Mouse (Mus musculus) C2C12 (cell line): ENCODE data around the gene Auts2. TPM values are rescaled to one million over a fixed set of nuclear protein-coding genes. Genes with fewer than 3 reads are reported as not detected.

Experiments
- H3K27me3 ChIP-seq: one replicate; pipeline ENCODE4 v1.6.1; 2011; ENCODE audit not compliant: control insufficient read depth, insufficient read depth, insufficient read length
- H3K36me3 ChIP-seq: one replicate; pipeline ENCODE4 v1.6.1; 2011; ENCODE audit not compliant: control insufficient read depth, insufficient read depth
- H3K4me3 ChIP-seq: one replicate; pipeline ENCODE4 v1.5.1; 2011; ENCODE audit warnings: mild to moderate bottlenecking, control low read depth; ENCODE audit not compliant: poor library complexity, insufficient read depth, severe bottlenecking
- H3K79me2 ChIP-seq: one replicate; pipeline ENCODE4 v1.6.1; 2011; ENCODE audit not compliant: control insufficient read depth, insufficient read depth
- H3K79me3 ChIP-seq: one replicate; pipeline ENCODE4 v1.6.1; 2011; ENCODE audit warnings: low read depth, control low read depth
- H3ac ChIP-seq: one replicate; pipeline ENCODE3; 2011; ENCODE audit warnings: low read depth; ENCODE audit not compliant: control insufficient read depth, insufficient read length
- CEBPB ChIP-seq: IDR thresholded peaks from one replicate; pipeline ENCODE4 v1.6.1; 2011; ENCODE audit warnings: low read depth, mild to moderate bottlenecking, control low read depth, moderate library complexity
- CTCF ChIP-seq: IDR thresholded peaks from one replicate; pipeline ENCODE4 v1.5.1; 2011; ENCODE audit not compliant: control insufficient read depth, insufficient read depth, insufficient read length
- FOSL1 ChIP-seq: IDR thresholded peaks from one replicate; pipeline ENCODE4 v1.8.0; 2011; ENCODE audit warnings: mild to moderate bottlenecking, low read length; ENCODE audit not compliant: poor library complexity, insufficient read depth, severe bottlenecking
- MAX ChIP-seq: IDR thresholded peaks from one replicate; pipeline ENCODE4 v1.6.1; 2011; ENCODE audit warnings: mild to moderate bottlenecking, control low read depth
- MYOD1 ChIP-seq: IDR thresholded peaks from one replicate; pipeline ENCODE4 v1.6.1; 2011; ENCODE audit warnings: low read depth; ENCODE audit not compliant: control insufficient read depth, insufficient read length
- MYOG ChIP-seq: IDR thresholded peaks from one replicate; pipeline ENCODE4 v1.6.1; 2011; ENCODE audit not compliant: control insufficient read depth, insufficient read length; ENCODE audit errors: extremely low read depth
- USF1 ChIP-seq: IDR thresholded peaks from one replicate; pipeline ENCODE4 v1.6.1; 2011; ENCODE audit warnings: low read depth, mild to moderate bottlenecking, control low read depth, moderate library complexity
- polyA plus RNA-seq: library from polyadenylated mRNA; unstranded; fragments of >200 nt; fragmentation: generic; extraction: Trizol; gene quantifications from one replicate; pipeline ENCODE4 v1.2.1, GENCODE M21; 2012; ENCODE audit warnings: missing spikeins

The Auts2 gene
- polyA plus RNA-seq, 1 experiment = 8.4 TPM

GRCm38 (mm10) chr5:131743069-131743468 lies 800.1 kb downstream of the Auts2 start:
- no peak overlapping the region for H3ac ChIP-seq
- H3K79me2 ChIP-seq = no peaks in the 10 kb centered on the region
- H3K79me3 ChIP-seq = no peaks in the 10 kb centered on the region
- no peak for TF ChIP-seq USF1
- no peak for TF ChIP-seq MYOD1
- TF ChIP-seq CTCF = no peak
- TF ChIP-seq MAX = no peak
- no peak for TF ChIP-seq FOSL1
- no peaks in the 10 kb centered on the region for H3K27me3 ChIP-seq
- H3K4me3 ChIP-seq = no peak overlapping the region
- no peaks in the 10 kb centered on the region for H3K36me3 ChIP-seq

GRCm38 (mm10) chr5:131737476-131737875 lies 805.7 kb downstream of the Auts2 start:
- H3K27me3 ChIP-seq = no peaks in the 10 kb centered on the region
- no peaks in the 10 kb centered on the region for H3K36me3 ChIP-seq
- H3K4me3 ChIP-seq = no peak overlapping the region
- TF ChIP-seq USF1 = no peak
- TF ChIP-seq MAX = no peak
- no peak for TF ChIP-seq CEBPB
- no peak for TF ChIP-seq CTCF
- TF ChIP-seq MYOG = no peak
- TF ChIP-seq FOSL1 = no peak
- TF ChIP-seq MYOD1 = no peak
- no peak overlapping the region for H3ac ChIP-seq
- no peaks in the 10 kb centered on the region for H3K79me2 ChIP-seq
- no peaks in the 10 kb centered on the region for H3K79me3 ChIP-seq

- no peaks in the 10 kb centered on the region for H3K27me3 ChIP-seq
- TF ChIP-seq MAX (no peak), CTCF (no peak), MYOD1 (no peak), USF1 (no peak), FOSL1 (no peak), CEBPB (no peak)
- H3K4me3 ChIP-seq = no peak overlapping the region
- H3K79me3 ChIP-seq = no peaks in the 10 kb centered on the region
- no peaks in the 10 kb centered on the region for H3K36me3 ChIP-seq
- no peak overlapping the region for H3ac ChIP-seq
- no peaks in the 10 kb centered on the region for H3K79me2 ChIP-seq
These were observed 809.9 kb downstream of the Auts2 start for GRCm38 (mm10) chr5:131733324-131733660.

- H3K36me3 ChIP-seq = no peaks in the 10 kb centered on the region
- no peaks in the 10 kb centered on the region for H3K79me3 ChIP-seq
- no peak for TF ChIP-seq FOSL1
- no peak overlapping the region for H3K4me3 ChIP-seq
- no peaks in the 10 kb centered on the region for H3K27me3 ChIP-seq
- H3ac ChIP-seq = no peak overlapping the region
- H3K79me2 ChIP-seq = no peaks in the 10 kb centered on the region
These were observed 810.4 kb downstream of the Auts2 start for GRCm38 (mm10) chr5:131732631-131733323.

- no peaks in the 10 kb centered on the region for H3K79me3 ChIP-seq
- H3ac ChIP-seq = no peak overlapping the region
- H3K4me3 ChIP-seq = no peak overlapping the region
- TF ChIP-seq CEBPB = no peak
- TF ChIP-seq USF1 = no peak
- TF ChIP-seq CTCF = no peak
- no peak for TF ChIP-seq MYOG
- no peaks in the 10 kb centered on the region for H3K36me3 ChIP-seq
- H3K79me2 ChIP-seq = no peaks in the 10 kb centered on the region
- H3K27me3 ChIP-seq = no peaks in the 10 kb centered on the region
These were observed 813.7 kb downstream of the Auts2 start for GRCm38 (mm10) chr5:131729456-131729855.

- no peak for TF ChIP-seq CEBPB
- no peak for TF ChIP-seq CTCF
- no peak for TF ChIP-seq FOSL1
- TF ChIP-seq USF1 = no peak
- no peak for TF ChIP-seq MAX
- TF ChIP-seq MYOD1 = no peak
- TF ChIP-seq MYOG = no peak
- H3K79me2 ChIP-seq = no peaks in the 10 kb centered on the region
- no peak overlapping the region for H3K4me3 ChIP-seq
- no peaks in the 10 kb centered on the region for H3K36me3 ChIP-seq
- no peak overlapping the region for H3ac ChIP-seq
- H3K79me3 ChIP-seq = no peaks in the 10 kb centered on the region
- H3K27me3 ChIP-seq = no peaks in the 10 kb centered on the region
These were observed 815.2 kb downstream of the Auts2 start for GRCm38 (mm10) chr5:131727909-131728308.

- TF ChIP-seq MYOG (no peak), MAX (no peak), FOSL1 (no peak), CTCF (no peak), CEBPB (no peak), MYOD1 (no peak), USF1 (no peak)
These were observed 818.6 kb downstream of the Auts2 start for GRCm38 (mm10) chr5:131724508-131724907.

More at GRCm38 (mm10) chr5:131724508-131724907, 818.6 kb downstream of the Auts2 start:
- no peak overlapping the region for H3K4me3 ChIP-seq
- no peaks in the 10 kb centered on the region for H3K79me2 ChIP-seq
- no peaks in the 10 kb centered on the region for H3K36me3 ChIP-seq
- H3K27me3 ChIP-seq = no peaks in the 10 kb centered on the region
- H3ac ChIP-seq = no peak overlapping the region
- H3K79me3 ChIP-seq = no peaks in the 10 kb centered on the region
